Mouse (Mus musculus) urinary bladder, postnatal 10 days (tissue): ENCODE results near the gene Gm48551.

ENCODE experiments used
- DNase-seq: peaks from one replicate; pipeline ENCODE4 v3.0.0; 2022; ENCODE audit warnings: low spot score

Gm48551 gene

GRCm38 (mm10) chr10:81404720-81405119 is 20.5 kb downstream of the Gm48551 start:
- no peak for DNase-seq

DNA sequence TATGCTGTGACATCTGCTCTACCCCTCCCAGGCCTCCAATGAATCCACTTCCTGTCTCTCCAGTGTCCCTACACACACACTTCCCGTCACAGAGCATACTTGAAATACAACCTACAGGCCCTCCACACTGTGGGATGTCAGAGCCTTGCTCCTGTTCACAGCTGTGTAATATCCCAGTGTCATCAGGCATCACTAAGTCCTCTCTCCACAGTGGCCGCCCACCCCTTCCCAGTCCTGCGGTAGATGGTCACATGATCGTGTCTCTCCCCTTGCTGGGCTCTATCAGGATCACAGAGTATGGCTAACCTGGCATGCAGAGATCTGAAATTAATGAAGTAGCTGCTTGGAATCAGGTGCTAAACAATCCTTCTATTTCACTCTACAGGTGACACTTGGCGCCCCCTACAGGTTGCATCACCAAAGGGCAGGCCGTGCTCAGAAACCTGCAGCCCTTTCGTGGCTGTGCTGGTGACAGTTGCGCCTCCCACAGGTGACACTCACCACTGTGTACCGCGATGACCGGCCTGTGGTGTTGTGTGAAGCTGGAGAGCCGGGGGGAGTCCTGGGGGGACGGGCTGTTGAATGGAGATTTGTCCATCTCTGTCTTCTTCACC is 21.4 kb downstream of the Gm48551 start:
- DNase-seq: no peak

- DNase-seq: no peak
Measured at GRCm38 (mm10) chr10:81406504-81407440, 22.5 kb downstream of the Gm48551 start.

DNA sequence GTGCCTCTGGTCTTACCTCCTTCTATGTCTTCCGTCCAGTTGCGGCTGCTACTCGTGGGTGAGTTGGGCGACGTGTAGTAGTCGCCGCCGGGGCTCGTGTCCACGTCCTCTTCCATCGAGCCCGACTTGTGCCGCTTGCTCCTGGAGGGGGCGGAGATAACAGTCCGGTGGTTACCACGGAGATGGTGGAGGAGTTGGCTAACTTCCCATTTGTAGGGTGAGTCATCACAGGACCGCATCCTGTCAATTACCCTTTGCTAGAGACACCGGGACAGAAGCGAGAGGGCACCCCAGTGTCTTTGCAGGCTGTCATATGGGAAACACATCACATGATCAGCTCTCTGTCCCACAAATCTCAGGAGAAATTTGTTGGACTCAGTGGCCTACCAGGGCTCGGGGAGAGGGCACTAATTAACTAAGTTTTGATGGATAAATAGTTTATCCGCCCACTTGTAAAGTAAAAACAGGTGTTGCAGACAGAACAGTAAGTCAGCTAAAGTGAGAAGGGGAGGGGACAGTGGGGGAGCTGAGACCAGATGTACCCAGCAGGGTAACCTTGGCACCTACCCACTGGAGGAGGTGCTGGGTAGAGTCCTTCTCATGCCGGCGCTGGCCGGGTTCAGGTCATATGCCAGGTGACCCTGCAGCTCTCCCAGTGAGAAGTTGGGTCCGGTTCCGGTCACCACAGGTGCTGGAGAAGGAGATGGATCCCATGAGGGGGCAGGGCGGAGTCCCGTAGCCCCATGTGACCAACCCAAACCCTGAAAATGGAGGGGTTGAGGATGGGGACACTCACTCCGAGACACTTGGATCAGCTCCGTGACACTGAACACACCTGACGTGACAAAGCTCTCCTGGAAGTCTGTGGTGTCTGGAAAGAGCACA is 23.5 kb downstream of the Gm48551 start:
- no peak for DNase-seq

DNA sequence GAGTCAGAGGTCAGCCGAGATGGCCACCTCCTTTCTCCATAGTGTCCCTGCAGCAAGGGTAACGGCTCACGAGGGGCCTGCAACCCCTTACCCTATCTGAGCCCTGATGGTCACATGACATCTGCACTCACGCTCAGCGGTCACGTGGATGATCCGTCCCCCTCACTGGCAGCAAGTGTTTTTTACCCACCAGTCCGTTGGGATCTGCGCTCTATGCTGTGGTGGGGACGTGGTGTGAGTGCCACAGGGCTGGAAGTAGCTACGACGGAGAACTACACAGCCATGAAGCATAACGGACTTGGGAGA is 24.1 kb downstream of the Gm48551 start:
- DNase-seq: no peak

DNA sequence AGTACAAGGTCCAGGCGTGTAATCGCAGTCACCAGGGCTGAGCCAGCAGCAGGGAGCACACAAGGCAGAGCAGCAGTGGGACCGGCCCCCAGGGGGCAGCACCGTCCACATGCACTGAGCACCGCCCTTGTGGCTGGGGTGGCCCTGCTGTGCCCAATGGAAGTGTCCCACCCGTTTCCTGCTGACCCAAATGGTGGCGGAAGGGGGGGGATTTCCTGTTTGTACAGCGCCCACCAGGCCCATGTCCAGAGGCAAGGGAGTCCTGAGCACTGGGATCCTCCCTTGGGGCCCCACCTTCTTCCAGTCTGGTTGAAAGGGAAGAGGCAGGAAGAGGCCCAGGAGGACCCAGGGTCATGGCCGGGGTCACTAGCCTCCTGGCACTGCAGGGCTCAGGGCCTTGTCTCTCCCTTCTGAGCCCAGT is 24.6 kb downstream of the Gm48551 start:
- DNase-seq: no peak

GRCm38 (mm10) chr10:81409330-81409729 is 25.1 kb downstream of the Gm48551 start:
- no peak for DNase-seq

DNA sequence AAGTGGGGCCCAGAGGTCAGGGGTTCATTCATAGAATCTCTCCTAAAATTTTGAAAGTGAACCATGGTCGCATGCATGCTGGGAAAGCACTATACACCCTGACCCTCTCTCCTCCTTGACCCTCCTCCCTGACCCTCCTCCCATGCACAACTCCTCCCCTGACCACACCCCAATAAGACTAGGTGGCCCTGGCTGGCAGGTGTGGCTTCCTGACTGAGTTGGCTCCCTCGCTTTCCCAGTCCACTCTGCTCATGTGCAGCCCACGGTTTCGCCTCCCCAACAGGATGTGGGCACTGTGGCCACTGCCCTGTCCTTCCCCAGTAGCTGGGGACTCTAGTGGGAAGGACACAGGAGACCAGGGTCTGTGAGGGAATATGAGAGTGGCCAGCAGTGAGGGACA is 26.1 kb downstream of the Gm48551 start:
- DNase-seq: no peak

DNA sequence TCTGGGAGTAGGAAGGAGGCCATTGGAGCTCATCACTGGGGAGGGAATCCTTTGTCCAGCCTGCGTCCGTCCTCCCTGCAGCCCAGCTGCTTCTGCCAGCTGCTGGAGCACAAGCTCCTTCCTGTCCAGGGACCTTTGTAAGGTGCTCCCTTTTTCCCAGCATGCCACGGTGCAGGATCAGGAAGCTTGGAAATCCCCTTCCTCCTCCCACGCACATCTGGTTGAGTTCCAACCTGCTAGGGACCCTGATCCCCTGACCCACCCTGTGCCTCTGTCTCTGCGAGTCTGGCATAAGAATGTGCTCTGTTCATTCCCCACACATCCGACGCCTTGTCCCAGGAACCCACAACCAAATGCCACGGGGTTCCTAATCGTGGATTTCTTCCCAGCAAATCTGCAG is 26.7 kb downstream of the Gm48551 start:
- no peak for DNase-seq

- DNase-seq: no peak
Measured at GRCm38 (mm10) chr10:81411471-81412400, 27.5 kb downstream of the Gm48551 start.

- no peak for DNase-seq
Measured at GRCm38 (mm10) chr10:81412586-81413309, 28.5 kb downstream of the Gm48551 start.

- peak; percentile 80 for DNase-seq
Measured at GRCm38 (mm10) chr10:81413310-81414261, 29.3 kb downstream of the Gm48551 start.

GRCm38 (mm10) chr10:81414682-81415081 is 30.4 kb downstream of the Gm48551 start:
- DNase-seq: no peak

- no peak for DNase-seq
Measured at GRCm38 (mm10) chr10:81415146-81415545, 30.9 kb downstream of the Gm48551 start.

- DNase-seq: no peak
Measured at GRCm38 (mm10) chr10:81415549-81416310, 31.5 kb downstream of the Gm48551 start.

DNA sequence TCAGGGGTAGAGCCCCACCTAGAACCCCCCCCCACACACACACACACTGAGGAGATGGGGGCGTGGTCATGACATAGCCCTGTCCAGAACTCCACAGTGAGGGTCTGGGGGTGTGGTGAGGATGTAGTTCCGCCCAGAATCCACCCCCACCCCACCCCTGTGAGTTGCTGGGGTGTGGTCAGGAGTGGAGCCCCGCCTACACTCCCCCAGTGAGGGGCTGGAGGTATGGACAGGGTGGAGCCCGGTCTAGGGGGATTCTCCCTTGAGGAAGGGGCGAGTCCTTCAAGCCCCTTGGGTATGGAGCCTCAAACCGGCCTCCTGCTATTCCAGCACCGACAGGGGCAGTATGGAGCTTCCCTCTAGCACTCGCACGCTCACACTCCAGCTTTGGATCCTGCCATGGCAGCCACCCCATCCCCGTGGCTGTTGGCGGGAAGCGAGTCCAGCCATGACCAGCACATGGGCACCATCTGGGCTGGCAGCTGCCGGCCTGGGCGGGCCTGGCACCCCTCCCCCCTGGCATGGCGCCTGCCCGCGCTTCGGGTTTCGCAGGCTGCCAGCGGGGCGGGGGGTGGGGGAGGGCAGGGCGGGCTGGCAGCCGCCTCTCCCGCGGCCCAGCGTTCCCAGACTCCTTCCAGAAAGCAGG is 32.4 kb downstream of the Gm48551 start:
- no peak for DNase-seq

- no peak for DNase-seq
Measured at GRCm38 (mm10) chr10:81417227-81418215, 33.3 kb downstream of the Gm48551 start.
